Mouse (Mus musculus) adrenal gland, postnatal 4 days (tissue): ENCODE measurements around the gene Tmem131l. TPM values are rescaled to one million over a fixed set of nuclear protein-coding genes. Genes with fewer than 3 reads are reported as not detected.

Experiments
- DNase-seq, 2 experiments: peaks; one replicate each; pipeline ENCODE4 v3.0.0; 2021 to 2022; ENCODE audit warnings: low spot score in 2 of 2, mixed read lengths in 2 of 2
- long read RNA-seq, 2 experiments: library from polyadenylated mRNA; stranded (forward); transcript quantifications; one replicate each; pipeline ENCODE4 v2.0.0; 2021
- total RNA-seq, 2 experiments: library from RNA; stranded (reverse); gene quantifications; 2 replicates each; pipeline ENCODE4 v1.2.3; 2021

The Tmem131l gene
- total RNA-seq = 10 to 100 TPM; 77.1 to 81.0 TPM
- long read RNA-seq, experiment 1, full-length matches to known transcripts = 2 of 11 reads
- long read RNA-seq, experiment 1, partial matches to known transcripts = 2 of 11 reads
- long read RNA-seq, experiment 1, other reads (novel, unspliced or antisense) = 7 of 11 reads
- long read RNA-seq, experiment 2, full-length matches to known transcripts = 1 of 20 reads
- long read RNA-seq, experiment 2, partial matches to known transcripts = 12 of 20 reads
- long read RNA-seq, experiment 2, other reads (novel, unspliced or antisense) = 7 of 20 reads

DNA sequence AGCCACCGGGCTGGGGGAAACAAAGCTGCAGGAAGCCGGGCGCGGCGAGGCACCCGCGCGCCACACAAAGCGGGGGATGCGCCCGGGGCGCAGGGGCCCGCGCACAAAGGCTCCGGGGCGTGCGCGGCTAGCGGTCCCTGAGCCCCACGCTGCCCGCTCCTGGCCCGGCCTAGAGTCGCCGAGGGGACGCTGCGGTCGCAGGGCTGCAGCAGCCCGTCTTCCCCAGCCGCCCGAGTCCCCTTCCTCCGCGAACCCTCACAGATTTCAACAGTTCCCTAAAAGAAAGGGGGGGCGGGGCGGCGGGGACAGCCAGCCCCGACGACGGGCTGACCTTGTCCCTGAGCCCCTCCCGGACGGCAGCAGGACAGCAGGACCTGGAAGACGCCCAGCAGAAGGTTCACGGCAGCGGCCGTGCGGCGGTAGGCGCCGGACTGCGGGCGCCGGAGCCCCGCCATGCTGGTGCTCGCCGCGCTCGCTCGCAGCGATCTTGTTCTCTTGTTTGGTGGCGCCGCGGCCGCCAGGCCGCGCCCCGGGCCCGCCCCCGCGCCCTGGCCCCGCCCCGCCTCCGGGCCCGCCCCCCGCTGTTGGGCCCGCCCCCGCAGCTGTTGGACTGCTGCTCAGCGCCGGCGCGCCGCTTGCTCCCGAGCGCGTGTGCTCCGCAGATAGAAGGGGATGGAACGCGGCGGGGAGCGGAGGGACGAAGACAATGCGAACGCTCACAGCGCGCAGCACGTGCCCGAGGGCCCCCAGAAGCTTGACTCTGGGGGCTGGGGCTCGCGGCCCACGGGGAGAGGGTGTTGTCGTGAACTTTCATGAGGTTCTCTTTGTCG is at the start of gene Tmem131l:
Tmem131l (minus strand) TSS at position 530 of the 830 bp plus-strand sequence.
- peak; percentile 65 to 70 for DNase-seq

DNA sequence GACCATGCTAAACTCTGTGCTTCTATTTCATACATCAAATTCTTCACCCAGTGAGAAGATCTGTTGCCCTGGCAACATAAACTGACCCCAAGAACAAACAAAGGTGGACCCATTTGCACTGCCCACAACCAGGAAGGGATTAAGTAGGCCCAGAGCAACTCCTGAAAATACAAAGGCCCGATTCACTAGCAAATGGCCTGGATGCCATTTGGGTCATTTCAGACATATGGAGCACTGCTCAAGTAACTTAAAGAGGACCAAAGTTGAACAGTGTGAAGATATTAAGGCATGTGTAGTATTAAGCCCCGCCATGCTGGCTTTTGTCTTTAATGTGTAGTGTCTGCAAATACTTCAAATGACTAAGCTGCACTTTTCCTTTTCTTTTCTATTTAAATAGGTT is 46.9 kb upstream of the Tmem131l start:
- no peak for DNase-seq

DNA sequence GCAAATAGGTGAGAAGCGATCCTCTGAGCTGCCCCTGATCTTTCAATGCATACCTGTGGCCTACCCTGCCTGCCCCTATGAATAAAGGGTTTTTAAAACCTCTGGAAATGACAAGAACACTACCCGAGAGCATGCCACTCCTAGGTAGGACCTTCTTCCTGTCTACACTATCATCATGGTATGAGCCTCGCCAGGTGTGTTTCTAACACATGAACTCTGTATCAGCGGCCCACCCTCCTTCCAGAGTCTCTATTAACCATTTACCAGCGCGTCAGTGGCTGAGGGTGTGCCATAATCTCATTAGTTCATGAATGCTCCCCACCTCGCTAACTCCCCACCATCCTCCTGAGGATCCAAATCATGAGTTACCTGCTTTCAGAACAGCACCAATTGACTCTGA is 46.4 kb upstream of the Tmem131l start:
- no peak for DNase-seq

DNA sequence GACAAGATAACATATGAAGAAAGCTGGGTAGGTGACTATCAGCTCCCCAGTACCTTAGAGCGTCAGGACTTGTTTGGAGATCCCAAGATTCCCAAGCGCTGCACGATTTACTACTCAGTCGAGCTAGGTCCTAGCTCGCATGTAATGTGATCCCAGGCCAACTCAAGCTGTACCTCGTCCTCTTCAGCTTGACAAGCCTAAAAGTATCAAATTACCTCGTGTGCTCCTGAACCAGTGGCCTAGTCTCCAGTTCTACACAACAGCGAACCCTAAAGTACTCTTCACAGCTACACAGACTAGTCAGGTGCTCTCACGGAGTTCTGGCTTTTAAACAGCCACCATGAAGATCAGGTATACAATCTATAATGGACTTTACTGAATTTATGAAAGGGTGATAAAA is 45.5 kb upstream of the Tmem131l start:
- DNase-seq = no peak

DNA sequence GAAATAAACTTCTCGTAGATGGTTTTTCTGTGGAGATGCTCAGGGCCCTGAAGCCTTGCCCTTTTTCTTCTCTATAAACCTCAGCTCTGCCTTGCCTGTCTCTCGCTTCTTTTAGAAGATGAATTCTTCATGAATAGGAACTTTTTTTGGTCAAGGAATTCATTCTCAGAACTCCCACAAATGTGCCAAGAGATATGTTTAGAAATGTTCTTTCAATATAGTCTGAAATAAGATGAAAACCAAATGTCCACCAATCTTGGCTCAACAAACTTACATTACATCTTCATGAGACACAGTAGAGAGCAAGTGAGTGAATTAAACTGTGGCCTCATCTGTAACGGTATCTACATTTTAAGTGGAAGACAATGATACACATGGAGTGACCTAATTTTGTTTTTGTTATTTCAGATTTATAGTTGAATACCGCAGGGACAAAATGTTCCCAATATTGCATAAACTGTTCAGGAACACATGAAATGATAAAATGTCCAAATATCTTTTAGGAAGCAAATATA is 41.3 kb upstream of the Tmem131l start:
- DNase-seq = no peak

DNA sequence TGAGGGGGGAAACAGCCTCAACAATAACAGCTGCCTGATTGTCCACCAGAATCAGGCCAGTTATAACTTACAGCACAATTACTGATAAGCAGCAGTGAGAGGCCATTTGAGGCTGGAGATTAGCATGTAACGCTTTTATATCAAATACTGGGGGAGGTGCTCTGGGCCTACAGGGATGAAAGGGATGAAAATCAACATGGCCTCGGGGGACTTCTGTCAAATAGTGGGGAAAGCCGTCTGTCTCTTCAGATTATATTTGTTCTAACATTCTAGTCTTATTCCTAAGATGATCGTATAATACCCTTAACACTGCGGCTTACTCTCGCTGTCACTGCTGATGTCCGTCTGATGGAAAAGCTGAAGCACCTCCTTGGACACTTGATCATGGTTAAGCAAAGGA is 40.1 kb upstream of the Tmem131l start:
- DNase-seq = no peak

DNA sequence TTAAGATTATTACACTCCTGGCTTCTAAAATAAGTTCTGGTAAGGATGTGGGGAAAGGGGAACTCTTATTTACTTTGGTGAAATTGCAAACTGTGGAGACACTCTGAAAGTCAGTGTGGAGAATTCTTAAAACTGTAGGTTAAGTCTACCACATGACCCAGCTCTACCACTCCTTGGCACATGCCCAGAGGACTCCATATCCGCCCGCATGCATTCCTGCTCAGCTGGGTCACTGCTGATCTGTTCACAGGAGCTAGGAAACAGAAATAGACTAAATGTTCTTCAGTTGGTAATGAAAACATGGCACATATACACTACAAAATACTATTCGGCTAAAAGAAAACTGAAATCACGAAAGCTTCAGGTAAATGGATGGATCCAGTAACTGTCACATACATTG is 37.5 kb upstream of the Tmem131l start:
- DNase-seq = no peak

DNA sequence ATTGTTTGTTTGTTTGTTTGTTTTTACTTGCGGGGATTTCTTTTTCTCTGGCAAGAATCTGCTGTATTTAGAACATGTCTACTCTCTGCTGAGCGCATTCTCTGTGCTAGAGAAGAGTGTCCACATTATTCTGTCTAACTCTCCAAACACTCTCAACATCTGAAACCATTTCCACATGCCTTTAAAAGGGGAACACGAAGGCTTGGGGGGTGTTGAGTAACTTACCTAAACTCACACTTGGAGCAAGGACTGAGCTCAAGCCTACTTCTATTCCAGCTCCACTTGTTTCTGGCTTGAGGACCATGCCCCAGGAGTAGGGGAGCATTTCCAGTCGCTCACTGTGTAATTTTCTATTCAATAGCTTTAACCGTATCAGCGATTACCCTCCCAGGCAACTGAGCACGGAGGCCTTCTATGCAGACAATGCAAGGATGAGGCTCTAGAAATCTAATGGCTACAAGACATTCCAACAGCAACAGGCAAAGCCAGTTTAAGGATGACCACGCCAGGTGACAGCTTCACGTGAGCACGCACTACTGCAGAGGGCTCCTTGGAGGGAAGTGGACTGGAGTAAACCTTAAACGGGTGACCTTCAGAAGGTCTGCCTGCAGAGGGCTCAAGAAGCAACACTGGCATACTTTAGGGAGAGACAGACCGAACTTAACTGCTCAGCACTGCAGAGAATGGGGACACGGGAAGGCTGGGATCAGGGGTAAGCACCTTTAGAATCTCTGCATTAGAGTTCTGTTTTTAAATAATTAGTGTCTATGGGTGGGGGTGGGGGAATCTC is 36.8 kb upstream of the Tmem131l start:
- no peak for DNase-seq

DNA sequence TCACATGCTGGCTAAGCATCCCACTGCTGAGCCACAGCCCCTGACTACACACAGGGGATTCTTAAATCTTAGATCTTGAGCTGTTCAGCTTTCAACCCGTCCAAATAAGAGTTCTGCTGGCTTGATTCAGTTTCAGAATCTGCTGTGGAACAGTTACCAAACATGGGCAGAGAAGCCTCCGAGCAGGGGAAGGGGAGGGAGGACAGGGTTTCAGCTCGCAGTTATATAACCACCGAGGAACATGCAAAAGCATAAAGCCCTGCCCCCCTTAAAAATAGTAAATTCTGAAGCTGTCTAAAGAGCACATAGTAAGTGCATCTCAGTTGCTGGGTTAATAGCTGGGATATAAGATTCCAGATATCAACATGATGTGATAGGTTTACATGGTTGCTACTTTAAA is 35.5 kb upstream of the Tmem131l start:
- DNase-seq = no peak

DNA sequence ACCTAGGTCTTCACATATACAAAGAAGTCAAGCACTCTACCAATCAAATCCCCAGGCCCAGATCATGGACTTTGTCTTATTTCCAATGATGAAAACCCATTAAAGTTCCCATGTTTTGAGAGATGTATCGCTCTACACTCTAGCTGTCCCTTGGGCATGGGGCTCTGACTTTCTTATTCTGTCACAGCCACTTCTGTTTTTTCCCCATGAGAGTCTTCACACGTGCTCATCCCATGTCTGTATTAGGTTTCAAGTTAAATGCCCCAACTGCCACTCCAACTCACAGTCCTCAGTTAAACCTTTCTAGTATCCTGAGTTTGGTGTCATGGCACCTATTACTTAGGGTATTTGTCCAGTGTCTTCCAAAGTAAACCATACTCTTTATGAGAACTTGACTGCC is 34.8 kb upstream of the Tmem131l start:
- no peak for DNase-seq

DNA sequence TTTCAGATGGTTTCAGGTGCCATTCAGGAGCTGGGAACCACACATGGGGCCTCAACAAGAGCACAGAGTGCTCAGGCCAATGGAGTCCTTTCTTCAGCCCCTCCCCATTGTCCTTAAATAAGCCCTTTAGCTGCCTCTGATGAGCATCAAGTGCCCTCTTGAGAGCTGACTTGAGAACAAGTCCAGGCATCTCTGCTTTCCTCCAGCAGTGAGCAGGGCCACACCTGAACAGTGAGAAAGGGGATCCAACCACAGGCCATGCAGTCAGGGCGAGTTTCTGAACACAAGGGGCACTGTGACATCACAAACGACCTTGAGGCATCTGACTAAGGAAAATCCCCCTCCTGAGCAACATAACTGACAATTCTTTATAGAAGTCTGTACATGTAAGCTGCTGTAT is 31.7 kb upstream of the Tmem131l start:
- no peak for DNase-seq

DNA sequence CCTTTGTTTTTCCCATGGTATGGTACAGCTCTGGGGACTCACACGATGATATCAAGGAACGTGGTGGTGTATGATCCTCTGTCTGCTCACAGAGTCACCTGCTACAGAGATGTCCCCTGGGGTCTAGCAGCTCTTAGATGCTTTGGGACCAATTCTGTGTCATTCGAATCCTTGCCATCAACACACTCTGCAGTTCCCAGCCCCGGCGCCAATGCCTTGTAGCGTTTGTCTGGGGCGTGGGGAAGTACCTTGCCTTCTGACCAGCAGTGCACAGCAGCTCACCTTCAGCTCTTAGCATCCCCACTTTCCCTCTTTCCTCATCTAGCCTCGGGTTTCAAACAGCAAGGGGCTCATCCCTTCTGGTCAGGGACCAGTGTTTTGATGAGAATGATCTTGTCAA is 30.8 kb upstream of the Tmem131l start:
- DNase-seq = no peak

DNA sequence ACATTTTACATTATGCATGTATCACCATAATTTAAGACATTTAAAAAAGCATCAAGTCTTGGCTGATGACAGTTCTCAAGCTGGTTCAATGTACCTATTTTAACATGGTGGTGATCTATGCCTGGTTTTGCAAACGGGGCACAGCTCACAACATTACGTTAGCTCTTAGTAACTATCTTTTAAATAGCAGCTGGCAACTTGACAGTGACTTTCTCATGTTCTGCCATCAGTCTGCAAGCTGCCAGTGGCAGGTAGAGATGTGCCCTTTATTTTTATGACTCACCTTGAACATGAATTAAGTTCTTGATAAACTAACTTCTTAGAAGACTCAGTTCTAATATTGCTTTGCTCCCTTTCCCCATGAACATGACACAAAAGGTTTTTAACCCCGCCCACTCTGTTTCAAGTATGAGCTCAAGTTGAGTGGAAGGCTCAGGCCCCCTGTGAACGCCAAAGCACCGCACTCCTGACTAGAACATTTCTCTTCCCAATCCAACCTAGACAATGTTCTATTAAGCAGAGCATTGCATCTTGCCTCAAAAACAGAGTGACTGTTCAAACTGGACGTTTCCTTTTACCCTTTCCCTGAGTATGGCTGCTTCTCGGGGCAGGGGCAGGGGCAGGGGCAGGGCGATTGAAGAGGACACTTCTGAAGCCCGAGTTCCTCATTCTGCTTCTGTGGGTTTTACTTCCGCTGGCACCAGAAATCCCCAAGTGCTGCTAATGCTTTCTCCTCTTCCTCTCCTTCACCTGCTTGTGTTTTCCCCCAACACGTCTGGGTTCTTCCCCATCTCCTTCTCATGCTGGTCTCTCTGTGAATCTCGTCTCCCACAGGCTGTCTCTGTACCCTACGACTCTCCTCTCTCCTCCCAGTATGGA is 29.1 kb upstream of the Tmem131l start:
- DNase-seq = no peak

DNA sequence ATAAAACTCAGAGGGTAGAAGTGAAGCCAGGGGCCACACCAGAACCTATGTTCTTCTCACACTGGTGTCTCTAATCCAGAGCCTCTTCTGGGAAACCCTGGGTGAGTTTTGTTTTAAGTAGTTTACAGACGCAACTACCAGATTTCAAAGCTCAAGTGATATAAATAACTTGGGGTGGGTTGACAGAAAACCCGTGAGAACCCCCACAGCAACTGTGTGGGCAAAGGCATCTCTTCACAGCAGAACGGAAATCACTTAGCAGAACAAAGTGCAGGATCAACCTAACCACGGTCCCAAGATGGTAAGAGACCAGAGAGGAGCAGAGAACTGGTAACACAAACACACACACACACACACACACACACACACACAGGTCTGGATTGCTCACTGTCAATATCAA is 25.9 kb upstream of the Tmem131l start:
- DNase-seq = no peak

DNA sequence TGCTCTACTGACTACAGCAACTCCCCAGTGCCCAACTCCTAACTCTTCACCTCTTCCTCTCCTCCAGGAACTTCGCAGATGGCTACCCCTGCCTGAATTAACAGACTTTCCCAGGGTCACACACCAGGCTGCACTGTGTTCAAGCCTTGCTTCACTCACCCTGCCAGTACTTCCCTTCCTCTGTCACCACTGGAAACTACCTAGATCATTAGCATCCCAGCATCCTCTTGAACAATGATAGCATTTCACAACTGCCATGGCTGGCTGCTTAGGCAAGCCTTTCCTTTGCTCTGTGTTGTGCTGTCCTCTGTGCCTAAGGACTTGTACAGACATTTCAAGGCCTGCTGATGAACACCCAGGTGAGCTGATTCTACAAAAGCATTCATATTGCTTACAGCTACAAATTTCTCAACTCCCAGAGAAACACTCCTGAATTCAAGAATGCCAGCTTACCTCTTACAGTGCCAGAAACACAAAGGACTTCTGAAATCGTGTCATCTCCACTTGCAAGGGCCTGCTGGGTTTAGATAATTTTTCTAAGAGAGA is 23.5 kb upstream of the Tmem131l start:
- no peak for DNase-seq

DNA sequence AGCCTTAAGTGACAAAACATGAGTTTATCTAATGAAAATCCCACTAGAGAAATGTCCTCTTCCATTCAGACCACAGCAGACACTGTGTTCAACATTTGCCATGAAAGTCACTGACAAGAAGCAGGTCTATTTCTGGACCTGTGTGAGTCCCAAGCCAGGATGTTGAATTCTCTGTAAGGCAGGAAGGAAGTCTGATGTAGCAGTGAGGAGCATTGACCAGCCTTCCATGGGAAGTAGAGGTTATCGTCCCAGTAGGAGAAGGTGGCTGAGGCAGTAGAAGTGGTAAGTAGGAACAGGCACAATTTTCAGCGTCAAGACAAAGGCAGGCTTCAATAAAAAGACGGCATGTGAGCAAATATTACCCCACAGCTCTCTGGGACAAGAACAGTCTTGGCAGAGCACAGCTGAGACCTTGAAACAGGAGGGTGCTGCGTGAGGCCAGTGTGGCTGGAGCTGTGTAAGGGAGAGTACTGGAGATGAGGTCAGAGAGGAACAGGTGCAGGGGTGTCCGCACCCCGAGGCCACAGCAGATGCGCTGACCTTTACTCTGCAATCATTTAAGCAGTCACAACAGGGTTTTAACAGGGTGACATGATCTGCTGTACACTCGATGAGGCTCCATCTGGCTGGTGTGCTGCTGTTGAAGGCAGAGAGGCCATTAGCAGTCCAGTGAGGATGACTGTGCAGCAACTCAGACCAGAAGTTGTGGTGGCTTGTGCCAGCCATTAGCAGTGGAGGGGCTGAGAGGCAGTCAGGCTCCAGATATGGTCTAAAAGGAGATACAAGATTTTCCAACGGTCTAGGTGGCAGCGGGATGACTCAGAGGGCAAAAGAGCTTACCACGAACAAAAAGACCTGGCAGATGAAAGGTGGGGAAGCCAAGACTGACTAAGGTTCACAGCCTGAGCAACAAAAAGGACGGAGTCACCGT is 21.8 kb upstream of the Tmem131l start:
- peak in 1 of 2 experiments; percentile 3 for DNase-seq

DNA sequence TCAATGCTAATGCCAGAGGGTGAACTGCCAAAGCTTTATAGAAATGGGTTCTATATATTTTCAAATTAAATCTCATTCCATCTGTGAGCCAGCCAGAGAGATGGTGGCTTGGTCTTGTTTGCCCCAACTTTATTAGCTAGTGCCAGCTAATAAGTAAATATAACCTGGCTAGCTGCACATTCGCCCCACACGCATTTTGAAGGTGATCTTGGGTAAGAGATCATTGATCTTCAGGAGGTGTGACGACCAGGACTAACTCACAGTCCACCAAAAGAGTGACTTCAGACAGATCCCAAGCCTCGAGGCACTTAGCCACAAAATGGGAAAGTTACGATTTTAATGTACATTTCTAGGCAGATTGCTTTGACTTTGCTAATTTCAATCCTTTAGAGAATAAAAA is 21.0 kb upstream of the Tmem131l start:
- no peak for DNase-seq

DNA sequence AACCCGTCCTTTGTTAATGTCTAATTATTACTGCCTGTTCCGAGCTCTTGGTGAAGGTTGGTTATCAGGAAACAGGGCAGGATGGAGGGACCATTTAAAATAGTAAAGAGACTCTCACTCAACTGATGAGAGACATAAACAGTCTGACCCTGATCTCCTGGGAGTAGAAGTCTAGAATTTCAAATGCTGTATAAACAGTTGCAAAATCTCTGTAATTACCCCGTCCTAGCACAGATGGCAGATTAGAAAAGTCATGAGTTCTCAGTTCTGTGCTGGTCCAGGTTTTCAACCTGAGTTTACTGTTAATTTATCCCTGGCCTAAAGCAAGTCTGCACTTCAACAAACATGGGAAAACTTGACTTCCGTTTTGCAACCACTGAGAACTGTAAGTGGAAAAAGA is 20.2 kb upstream of the Tmem131l start:
- DNase-seq = no peak

DNA sequence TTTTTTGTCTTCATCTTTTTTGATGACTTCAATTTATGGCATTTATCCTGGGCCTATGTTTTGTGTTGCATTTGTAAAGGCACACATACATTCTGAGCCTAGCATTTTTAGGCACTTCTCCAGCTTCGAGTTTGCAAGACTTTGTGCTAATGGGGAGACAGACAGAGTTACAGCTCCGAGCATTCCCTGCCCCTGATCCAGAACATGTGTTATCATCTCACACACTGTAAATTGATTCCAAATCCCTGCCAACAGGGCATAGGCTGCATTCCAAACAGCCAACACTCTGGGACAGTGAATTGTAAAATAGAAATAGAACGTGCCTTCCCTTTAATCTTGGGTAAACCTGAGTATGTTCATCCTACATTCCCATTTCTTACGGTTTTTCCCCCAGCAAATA is 19.7 kb upstream of the Tmem131l start:
- DNase-seq = no peak
